Mouse (Mus musculus) left cerebral cortex, postnatal 14 days (tissue): ENCODE results near the gene Dlx1. TPM values are rescaled to one million over a fixed set of nuclear protein-coding genes. Genes with fewer than 3 reads are reported as not detected.

Source experiments
- DNase-seq, 2 experiments: peaks; one replicate each; pipeline ENCODE4 v3.0.0; 2021 to 2022; ENCODE audit warnings: low spot score in 2 of 2, mixed read lengths in 1 of 2
- intact Hi-C: fragments of 180-260 bp; cut with DNase I; formaldehyde crosslinking; loops from one replicate; pipeline ENCODE4 v1.15.1; 2025
- total RNA-seq, 2 experiments: library from RNA; stranded (reverse); gene quantifications; 2 replicates each; pipeline ENCODE4 v1.2.3; 2021

The Dlx1 gene
- total RNA-seq, 2 experiments from 2014 or later: 20.7 to 24.2 TPM

DNA sequence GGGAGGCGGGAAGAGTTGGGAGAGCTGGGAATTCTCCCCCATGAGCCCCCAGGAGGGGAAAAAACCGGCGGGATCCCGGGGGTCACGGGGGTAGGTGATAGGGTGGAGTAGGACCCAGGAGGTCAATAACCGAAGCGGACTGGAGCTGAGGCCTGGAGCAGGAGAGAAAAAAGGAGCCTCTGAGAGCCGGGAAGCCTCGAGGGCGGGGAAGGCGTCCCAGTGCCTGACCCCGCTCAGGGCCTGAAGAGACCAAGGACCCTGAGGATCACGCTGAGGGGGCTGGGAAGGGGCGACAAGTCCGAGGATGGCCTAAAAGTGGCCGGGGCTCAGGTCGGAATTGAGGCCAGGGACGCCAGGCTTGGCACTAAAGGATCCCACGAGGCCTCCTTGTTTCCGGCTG lies 16.0 kb downstream of the Dlx1 start:
- intact Hi-C loops: loop anchor here (10.0 kb wide), 1 partner anchor 289 kb away; no protein-coding TSS in a partner anchor
- no peak for DNase-seq

DNA sequence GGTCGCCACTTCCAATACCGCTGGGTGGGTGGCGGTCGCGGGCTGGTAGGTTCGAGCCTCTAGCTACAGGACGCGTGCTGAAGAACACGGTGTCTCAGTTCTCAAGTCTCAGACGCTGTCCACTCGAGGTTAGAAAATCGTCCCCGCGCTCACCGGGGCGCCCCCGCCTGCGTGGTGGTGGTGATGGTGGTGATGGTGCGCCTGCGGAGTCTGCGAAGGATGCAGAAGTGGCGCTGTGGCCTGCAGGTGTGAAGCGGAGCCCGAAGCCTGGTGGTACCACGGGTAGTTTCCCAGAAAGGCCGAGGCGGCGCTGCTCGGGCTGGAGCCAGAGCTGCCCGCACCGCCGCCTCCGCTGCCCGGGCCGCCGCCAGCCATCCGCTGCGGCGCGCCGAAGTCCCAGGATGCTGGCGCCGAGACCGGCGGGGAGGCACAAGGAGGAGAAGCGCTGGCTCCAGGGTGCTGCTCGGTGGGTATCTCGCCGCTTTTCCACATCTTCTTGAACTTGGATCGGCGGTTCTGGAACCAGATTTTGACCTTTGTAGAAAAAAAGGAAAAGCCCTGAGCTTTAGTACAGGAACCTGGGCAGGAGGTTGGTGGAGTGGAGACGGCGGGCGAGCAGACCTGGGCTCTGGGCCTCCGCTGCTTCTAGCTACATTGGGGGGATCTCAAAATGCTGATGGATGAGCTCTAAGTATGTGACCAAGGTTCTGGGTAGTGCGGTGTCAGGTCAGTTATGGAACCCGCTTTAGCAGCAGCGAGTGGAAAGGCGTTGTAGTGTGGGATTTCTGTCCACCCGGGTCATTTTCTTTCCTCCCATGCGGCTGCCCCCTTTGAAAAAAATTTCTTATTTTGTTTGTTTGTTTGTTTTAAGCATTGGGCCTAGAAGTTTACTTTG lies 16.7 kb downstream of the Dlx1 start:
- no peak for DNase-seq

DNA sequence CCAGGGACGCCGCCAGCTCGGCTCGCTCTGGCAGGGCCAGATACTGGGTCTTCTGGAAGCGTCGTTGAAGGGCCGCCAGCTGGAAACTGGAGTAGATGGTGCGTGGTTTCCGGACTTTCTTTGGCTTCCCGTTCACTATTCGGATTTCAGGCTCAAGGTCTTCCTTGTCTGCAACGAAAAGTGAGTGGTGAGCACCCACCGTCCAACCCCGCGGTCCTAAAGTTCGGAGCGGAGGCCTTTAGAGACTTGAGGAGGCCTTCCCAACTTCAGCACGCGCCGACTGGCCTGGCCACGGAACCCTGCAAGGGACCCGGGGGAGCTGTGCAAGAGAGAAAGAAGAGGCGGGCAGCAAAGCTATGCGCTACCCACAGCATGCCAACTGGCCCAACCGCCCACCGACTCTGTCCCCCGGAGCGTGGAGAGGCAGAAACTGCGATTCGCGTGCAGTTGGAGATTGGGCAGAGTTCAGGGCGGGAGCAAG lies 17.5 kb downstream of the Dlx1 start:
- no peak for DNase-seq
- intact Hi-C loops: loop anchor here (10.0 kb wide), 1 partner anchor 291 kb away; no protein-coding TSS in a partner anchor

More for the DNA sequence above, 16.7 kb downstream of the Dlx1 start:
- intact Hi-C loops: loop anchor here (10.0 kb wide), 1 partner anchor 290 kb away; no protein-coding TSS in a partner anchor

DNA sequence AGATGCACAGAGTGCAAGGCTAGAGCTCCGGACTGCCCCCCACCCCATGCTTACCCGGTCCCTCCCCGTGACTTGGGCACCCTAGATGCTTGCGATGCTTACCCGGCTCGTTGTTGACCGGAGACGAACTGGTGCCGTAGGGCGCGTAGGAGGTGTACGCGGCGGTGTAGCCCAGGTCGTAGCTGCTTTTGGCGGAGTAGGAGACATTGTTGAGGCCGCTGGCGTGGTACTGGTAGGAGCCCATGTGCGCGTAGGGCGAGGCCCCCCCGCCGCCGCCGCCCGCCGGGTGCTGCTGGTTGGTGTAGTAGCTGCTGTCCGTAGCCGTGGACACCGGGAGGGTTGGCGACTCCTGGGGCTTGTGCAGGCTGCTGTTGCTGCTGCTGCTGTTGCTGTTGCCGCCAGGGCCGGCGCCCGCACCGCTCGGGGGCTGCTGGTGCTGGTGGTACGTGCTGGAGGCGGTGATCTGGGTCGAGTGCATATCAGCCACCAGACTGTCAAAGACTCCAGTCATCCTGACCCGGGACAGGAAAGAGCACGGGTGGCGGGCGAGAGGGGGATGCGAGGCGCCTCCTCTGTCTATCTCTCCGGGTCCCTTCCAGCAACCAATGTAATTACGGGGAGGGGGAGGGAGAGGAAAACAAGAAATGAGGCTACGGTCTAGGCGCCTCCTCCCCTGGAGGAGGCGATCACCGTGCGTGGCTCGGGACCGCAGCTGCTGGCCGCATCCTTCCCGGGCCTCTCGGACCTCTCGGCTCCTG lies 18.1 kb downstream of the Dlx1 start:
- no peak for DNase-seq
- intact Hi-C loops: loop anchor here (10.0 kb wide), 1 partner anchor 291 kb away; no protein-coding TSS in a partner anchor

DNA sequence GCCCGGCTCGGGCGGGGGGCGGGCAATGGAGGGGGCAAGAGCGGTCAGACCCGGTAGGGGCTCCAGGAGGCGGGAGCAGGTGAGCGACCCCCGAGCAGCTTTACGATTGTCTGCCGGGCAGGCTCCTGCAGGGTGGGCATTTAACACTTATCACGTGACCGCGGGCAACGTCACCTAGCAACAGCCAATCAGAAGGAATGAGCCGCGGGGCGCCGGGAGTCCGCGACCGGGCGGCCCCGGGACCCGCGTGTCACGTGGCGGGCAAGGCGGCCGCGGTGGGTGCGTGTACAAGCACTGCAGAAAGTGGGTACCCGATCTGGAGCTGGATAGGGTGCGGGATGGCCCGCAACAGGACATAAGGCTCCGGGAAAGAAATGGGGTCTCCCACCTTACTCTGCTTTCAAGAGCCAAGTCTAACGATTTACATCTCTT lies 18.7 kb downstream of the Dlx1 start, which contains the start of gene Dlx2:
TSS of gene Dlx2 (minus strand) at position 115 of the 432 bp plus-strand sequence.
- intact Hi-C loops: loop anchor here (10.0 kb wide), 1 partner anchor 292 kb away; no protein-coding TSS in a partner anchor
- no peak for DNase-seq

DNA sequence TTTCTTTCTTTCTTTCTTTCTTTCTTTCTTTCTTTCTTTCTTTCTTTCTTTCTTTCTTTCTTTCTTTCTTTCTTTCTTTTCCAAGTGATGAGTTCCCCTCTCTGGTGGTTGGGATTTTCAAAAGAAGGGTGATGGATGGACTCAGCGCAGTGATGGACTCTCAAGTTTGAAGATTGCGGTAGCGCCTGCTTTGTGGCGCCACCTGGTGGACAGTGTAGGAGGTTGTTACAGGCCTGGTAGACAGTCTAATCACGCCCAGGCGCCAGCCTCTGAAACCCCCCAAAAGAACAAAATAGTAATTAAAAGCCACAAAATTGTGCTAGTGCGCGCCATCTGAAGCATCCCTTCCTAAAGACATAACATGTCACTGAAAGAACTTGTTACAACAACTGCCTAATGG lies 19.9 kb downstream of the Dlx1 start:
- intact Hi-C loops: loop anchor here (10.0 kb wide), 1 partner anchor 293 kb away; no protein-coding TSS in a partner anchor
- DNase-seq: peak; percentile 62 to 71

DNA sequence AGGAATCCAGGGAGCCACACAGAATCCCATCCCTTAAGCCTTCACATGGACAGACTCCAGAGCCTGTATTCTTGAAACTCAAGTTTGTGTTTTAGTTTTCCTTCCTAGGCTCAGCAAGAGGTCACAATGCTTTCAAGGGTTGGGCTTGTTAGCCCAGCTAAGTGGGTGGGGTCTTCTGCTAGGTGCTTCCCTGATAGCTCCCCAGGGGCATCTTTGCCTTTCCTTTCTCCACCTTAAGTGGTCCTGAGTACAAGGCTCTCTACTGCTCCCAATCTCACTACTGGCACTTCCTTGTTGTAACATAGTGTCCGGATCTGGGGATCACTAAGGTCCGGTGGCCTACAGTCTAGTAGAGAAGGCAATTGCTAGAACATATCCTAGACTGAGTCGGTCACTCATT lies 22.4 kb downstream of the Dlx1 start:
- intact Hi-C loops: no loop called here
- no peak for DNase-seq

DNA sequence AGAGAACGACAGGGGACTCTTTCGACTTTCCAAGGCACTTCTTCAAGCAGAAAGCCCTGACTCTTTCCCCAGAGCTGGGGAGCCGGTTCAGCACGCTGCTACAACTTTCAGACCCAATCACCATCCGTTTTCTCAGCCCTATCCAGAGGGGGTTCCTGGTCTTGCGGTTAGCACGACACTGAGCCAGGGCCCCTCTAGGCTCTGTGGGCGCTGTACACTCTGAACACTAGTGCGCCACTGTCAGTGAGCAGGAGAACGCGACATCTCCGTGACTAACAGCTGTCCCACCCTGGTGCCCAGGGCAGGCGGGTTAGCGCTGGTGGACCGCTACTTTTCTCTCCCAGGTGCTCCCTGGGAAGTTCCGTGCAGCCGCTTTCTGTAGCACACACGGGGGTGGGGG lies 23.8 kb downstream of the Dlx1 start:
- intact Hi-C loops: no loop called here

DNA sequence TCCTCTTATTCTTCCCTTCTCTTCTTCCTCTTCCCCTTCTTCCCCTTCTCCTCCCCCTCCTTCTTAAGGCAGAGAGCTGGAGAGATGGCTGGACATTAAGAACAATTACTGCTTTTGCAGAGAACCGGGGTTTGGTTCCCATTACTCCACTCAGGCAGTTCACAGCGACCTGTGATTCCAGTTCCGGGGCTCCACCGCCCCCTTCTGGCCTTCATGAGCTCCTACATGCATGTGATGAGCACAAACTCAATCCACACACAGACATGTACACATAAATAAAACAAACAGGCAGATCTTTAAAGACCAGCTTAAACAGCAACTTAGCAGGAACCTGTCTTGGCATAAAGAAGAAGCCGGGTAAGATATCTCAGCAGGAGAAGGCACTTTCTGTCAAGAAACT lies 28.2 kb downstream of the Dlx1 start:
- no peak for DNase-seq
- intact Hi-C loops: no loop called here

More for the DNA sequence above, 23.8 kb downstream of the Dlx1 start:
- DNase-seq: no peak

DNA sequence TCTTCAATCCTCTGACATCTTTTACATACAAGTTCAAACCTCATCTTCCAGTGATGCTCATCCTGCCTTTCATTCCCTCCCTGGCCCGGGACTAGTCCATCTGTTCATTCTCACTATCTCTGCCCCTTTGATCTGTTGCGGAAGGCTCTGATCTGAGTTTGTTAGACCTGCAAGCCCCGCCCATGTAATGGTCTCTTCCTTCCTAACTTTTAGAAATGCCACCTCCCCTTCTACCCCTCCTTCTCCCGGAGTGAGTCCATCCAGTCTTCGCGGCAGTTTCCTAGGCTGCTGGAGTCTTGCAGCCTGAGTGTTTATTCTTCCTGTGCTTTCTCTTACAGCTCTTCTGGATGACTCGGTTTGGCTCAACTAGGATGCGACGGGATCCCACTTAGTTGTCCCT lies 38.6 kb downstream of the Dlx1 start:
- DNase-seq: no peak
- intact Hi-C loops: no loop called here

DNA sequence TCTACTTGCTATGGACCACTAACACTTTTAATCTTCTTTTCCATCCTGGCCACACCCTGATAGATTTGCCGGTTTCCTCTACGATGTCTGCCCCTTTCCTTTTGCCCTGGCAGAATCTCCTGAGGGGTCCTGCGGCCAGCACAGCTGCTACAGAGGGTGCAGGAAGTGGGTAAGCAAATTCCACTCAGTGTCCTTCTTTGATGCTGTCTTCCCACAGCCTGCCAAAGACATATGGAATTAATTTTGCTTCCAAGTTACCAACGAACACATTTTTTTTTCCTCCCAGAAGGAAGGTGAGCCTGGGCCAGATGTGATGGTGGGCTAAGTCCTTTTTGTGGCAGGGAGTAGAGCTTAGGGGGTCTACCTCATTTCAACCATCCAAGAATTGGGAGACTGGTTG lies 45.8 kb downstream of the Dlx1 start:
- intact Hi-C loops: no loop called here
- DNase-seq: no peak

DNA sequence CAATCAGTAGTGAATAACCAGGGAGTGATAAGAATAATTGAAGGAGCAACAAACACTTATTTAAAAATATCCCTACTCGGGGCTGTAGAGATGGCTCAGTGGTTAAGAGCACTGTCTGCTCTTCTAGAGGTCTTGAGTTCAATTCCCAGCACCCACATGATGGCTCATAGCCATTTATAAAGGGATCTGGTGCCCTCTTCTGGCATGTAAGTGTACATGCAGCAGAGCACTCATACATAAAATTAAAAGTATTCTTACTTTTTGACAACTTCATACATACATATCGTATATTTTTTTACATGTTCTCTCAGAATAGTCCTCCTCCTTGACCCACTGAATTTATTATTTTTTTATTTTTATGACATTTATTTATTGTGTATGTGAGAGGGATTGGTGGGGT lies 49.1 kb downstream of the Dlx1 start:
- no peak for DNase-seq
- intact Hi-C loops: no loop called here

DNA sequence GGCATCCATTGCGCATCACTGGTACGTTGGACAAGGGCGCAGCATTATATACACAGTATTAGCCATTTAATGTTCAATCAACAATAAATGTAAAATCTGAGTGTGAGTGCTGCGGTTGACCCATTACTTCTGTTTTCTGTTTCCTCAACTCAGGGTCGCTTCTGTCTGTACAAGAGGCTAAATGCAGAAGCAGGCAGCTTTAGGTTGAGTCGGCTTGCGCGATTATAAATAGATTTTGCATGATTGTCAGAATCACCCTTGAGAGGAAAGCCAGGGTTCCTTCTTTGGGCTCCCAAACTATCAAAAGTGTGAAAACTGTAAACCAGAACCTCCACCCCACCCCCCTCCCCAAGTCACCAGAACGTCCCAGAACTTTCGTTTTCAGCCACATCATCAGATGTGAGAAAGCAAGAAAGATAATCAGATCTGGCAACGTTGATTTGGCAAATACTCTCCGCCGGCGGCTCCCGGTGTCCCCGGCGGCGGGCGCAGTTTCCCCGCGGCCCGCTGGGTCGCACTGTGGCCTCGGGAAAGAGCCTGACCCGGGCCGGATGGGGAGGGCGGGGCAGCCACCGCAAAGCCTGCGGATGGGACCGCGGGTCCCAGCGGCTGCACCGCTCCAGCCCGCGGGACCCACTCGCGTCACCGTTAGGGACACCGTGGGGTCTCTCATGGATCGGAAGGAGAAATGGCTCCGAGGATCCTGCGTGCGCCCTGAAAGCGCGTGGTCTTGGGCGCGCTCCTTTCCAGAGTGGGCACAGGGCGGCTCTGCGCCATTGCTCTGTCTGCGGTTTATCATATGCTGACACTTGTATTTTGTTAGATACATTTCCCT lies 52.9 kb downstream of the Dlx1 start:
- DNase-seq: peak; percentile 25 to 55
- intact Hi-C loops: loop anchor here (5.0 to 10.0 kb wide), 2 partner anchors 231 to 374 kb away; no protein-coding TSS in a partner anchor

DNA sequence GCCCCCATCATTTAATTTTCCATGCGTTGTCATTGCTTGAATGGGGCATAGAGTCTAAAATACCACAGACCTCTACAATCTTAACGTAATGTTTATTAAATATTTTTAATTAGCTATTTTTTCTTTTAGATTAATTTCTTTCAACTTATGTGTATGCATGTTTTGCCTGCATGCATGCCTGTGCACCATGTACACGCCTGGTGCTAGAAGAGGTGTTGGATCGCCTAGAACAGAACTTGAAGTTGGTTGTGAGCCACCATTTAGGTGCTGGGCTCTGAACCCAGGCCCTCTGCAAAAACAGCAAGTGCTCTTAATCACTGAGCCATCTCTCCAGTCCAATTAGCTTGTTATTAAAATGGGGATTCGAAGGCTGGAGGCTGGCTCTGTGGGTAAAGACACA lies 53.6 kb downstream of the Dlx1 start:
- intact Hi-C loops: loop anchor here (5.0 to 10.0 kb wide), 2 partner anchors 231 to 373 kb away; no protein-coding TSS in a partner anchor
- DNase-seq: no peak

Other genes with a start within 250 kb of the Dlx1 start
- 100 to 1,000 TPM; 163 to 173 TPM for gene Slc25a12, start 160.4 kb upstream of the Dlx1 start, total RNA-seq
- 10 to 100 TPM; 15.6 to 19.1 TPM for gene Hat1, start 139.2 kb upstream of the Dlx1 start, total RNA-seq
- gene Metap1d, start 74.8 kb upstream of the Dlx1 start, total RNA-seq: 10 to 100 TPM; 14.4 to 14.6 TPM
- 1 to 10 TPM; 4.7 to 6.9 TPM for gene Dlx2, start 18.6 kb downstream of the Dlx1 start, total RNA-seq
- gene Itga6, start 217.5 kb downstream of the Dlx1 start, total RNA-seq: 10 to 100 TPM; 27.1 to 29.7 TPM